Mouse (Mus musculus) gonadal fat pad, adult 2 months (tissue): Measurements from ENCODE around the gene Ssxb8. TPM values are rescaled to one million over a fixed set of nuclear protein-coding genes. Genes with fewer than 3 reads are reported as not detected.
"Not testable (repeated sequence)": the region's sequence is repeated elsewhere in the genome, so short reads cannot be mapped to it uniquely, and the experiment has no call there.

ENCODE experiments used
- DNase-seq: peaks from one replicate; pipeline ENCODE4 v3.0.0-alpha.2; 2012; ENCODE audit warnings: low read depth
- polyA plus RNA-seq: library from polyadenylated mRNA; depleted of rRNA; stranded (reverse); fragments of >200 nt; gene quantifications from 2 replicates; pipeline ENCODE4 v1.2.3, GENCODE M21; 2012; rRNA removed

Gene Ssxb8
- polyA plus RNA-seq, result not detected in 2 replicates

DNA sequence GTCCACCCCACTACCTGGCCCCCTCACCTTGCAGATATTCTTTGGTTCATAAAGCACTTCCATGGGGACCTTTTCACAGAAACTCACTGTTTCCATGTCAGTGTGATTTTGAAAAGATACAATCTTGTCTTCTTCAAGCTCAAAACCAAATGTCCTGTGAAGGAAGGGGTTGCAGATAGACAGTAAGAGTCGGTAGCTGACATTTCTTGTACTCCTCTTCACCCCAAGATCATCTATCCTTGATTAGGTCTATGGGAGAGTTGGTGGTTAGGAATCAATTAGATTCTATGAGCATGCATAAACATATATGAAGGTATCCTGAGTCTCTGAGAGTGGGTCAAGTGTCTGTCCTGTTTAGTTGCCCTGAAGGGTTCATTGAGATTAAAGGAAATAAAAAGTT lies at the start of gene Ssxb8:
Gene Ssxb8, minus strand, starts transcription at position 101 of the 400 bp plus-strand sequence.
- DNase-seq, result not testable (repeated sequence)

DNA sequence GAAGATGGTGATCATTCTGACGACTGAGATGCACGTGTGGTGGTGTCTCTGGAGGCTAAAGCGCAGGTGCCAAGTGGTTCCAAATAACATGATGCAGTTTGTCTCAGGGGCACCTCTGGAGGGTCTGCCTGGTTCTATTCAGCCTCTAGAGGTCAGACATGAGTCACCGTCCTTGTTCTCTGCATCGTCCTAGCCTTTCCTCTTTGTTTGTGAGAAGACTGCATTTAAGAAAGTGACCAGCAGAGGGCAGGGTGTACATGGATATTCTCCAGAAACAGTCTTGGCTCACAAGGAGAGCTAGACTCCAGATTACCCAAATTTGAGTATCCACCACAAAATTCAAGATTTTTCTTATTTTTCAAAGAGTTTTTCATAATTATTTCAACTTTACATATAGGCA lies 42.3 kb upstream of the Ssxb8 start:
- DNase-seq, result no peak

DNA sequence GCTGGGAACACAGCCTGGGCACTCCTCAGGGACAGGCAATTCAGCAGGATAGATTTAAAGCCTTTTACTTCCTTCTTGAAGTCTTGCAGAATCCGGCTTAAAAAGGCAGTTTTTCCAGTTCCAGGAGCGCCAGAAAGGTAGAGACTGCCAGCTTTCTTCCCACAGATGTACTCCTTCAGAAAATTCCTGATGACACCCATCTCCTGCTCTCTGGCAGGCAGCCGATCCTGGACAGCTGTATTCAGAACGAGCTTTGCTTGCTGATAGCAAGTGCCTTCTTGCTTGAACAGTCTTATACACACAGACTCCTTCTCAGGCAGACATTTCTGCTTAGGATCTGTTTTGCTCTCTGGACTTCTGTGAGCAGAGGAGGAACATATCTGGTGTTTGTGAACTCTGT lies 27.6 kb downstream of the Ssxb8 start:
- DNase-seq, result no peak

Other genes starting within 250 kb of the Ssxb8 start
- gene Ssxb2, start 229.1 kb downstream of the Ssxb8 start, polyA plus RNA-seq, result not detected in 2 replicates
- gene Gm14459, start 165.9 kb downstream of the Ssxb8 start, polyA plus RNA-seq, result not detected in 2 replicates
- gene Ssxb6, start 142.6 kb downstream of the Ssxb8 start, polyA plus RNA-seq, result not detected in 2 replicates
- not detected in 2 replicates for gene Ssxb3, start 99.0 kb downstream of the Ssxb8 start, polyA plus RNA-seq
- not detected in 2 replicates for gene Ssx9, start 57.6 kb upstream of the Ssxb8 start, polyA plus RNA-seq
- not detected in 2 replicates for gene Ssxb5, start 112.8 kb upstream of the Ssxb8 start, polyA plus RNA-seq
- not detected in 2 replicates for gene Gm6592, start 153.2 kb upstream of the Ssxb8 start, polyA plus RNA-seq
- not detected in 2 replicates for gene Gm5751, start 183.4 kb upstream of the Ssxb8 start, polyA plus RNA-seq
- 0.95 and 2.0 TPM in 2 replicates for gene B630019K06Rik, start 201.5 kb upstream of the Ssxb8 start, polyA plus RNA-seq